Mouse (Mus musculus) stomach, postnatal 0 days (tissue): ENCODE data around the gene Lrrc45.

Experiments used
- CTCF ChIP-seq: IDR thresholded peaks from 2 replicates; pipeline ENCODE4 v1.5.1; 2016; ENCODE audit warnings: antibody characterized with exemption, low read depth, mild to moderate bottlenecking, moderate library complexity
- EP300 ChIP-seq: optimal IDR thresholded peaks from 2 replicates; pipeline ENCODE3; 2016; ENCODE audit warnings: antibody characterized with exemption

DNA sequence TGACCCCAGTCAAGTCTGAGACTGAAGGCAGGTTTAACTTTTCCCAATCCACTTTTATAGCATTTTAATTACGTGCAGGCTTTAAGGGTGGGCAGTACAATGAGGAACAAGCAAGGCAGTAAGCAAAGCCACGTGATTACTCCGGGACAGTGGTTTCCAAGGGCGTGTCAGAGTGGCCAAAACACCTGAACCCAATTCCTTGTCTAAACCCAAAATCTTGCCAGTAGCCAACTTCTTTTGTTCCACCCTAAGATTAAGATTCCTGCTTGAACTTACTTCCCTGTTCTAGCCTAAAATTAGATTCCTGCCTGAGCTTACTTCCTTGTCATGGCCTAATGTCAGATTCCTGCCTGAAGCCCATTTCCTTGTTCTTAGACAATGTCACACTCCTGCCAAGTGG lies 34.2 kb downstream of the Lrrc45 start:
- no peak for TF ChIP-seq EP300
- no peak for TF ChIP-seq CTCF
